Mouse (Mus musculus) kidney, postnatal 10 days (tissue): Measurements from ENCODE around the gene Knop1.

Experiments
- DNase-seq: peaks from one replicate; pipeline ENCODE4 v3.0.0; 2021; ENCODE audit warnings: mixed read lengths

The Knop1 gene

DNA sequence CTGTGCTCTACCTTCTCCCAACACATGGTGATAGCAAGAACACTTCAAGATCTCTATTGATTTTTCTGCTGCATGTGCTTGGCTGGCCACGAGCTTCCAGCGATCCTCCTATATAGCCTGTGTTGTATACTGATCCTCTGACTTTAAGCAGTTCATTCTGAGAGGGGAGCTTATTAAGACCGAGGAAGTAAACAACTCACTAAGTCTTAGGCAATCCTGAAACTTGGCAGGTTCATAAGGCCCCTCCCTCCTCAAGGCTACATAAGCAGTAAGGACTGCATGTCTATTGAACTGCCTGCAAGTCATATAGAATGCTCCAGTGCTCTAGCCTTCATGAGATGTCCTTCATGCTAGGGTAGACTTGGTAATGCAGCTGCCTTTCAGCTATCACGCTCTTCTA is 9.7 kb downstream of the Knop1 start:
- no peak for DNase-seq

DNA sequence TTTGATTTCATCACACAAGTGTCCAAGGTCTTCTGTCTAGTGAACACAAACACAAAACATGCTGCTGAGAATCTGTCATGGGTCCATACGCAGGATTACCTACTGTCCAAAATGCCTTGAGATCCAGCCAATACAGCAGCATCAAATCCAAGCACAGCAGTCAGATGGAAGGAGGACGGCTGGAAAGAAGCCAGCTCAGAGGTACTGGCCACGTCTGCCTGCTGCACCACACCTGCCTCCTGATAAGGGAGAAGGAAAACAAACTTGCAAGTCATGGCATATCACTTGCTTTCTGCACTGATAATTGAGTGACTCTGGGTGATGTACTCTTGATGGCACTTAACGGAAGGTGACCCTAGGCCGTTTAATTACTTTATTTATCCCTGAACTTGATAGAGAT is 10.9 kb downstream of the Knop1 start:
- no peak for DNase-seq

DNA sequence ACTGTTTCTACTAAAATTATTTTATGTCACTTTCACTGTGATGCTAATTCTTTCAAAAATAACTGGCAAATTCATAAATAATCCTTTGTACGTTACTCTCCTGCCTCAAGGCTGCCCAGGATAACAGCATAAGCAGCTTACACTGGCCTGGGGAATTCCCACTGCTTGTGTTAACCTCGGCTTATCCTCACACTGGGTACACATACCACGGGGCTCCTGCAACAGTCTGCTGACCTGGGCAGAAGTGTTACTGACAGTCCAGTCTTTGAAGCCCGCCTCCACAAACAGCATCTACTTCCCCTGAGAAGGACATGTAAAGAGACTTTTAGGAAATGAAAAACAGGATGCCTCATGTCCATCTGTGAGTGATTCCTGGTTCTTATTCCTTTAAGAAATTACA is 13.1 kb downstream of the Knop1 start:
- DNase-seq, result no peak

DNA sequence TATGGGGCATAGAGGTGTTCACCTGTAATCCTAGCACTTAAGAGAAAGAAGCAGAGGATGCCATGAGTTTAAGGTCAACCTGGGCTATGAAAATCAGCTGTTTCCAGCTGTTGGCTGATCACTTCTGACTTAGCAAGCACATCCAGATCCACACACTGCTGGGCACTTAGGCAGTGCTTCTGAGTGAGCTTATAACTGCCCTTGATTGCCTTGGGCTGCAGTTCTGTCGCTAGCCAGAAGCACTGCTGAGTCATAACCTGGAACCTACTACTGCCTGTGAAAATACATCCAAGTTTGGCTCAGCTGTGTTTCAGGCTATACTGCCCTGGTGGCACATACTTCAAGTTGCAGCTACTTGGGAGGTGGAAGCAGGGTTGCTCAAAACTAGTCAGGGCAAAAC is 14.3 kb downstream of the Knop1 start:
- no peak for DNase-seq

DNA sequence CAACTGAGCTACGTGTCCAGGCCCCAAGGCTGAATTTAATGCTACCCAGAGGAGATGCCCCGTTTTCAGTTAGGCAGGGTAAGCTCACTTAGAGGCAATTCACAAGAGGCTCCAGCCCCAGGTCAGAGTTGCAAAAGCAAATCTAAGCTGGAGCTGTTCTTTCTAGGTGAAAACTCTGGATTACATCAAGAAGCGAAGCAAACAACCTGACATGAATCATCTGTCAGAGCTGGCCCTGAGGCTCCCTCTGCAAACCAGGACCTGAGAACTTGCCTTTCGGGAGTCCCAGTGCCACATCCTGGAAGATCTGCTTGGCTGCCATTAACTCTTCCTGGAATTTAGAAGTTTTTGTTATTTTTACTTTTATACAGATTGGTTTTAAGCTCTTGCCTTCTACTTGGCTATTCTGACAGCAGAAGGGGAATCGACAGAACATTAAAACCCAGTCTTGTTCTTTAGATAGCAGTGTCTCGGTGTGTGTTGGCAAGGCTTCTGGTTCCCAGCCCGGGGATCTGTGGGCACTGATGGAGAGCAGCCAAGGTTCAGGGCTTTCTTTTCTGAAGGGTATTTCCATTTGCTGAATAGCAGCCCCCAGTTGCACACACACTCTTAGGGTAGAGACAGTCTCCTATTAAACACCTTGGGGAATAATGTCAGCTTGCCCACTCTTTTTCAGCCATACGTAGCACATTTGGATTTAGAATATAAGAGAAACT is 14.9 kb downstream of the Knop1 start:
- DNase-seq, result no peak

DNA sequence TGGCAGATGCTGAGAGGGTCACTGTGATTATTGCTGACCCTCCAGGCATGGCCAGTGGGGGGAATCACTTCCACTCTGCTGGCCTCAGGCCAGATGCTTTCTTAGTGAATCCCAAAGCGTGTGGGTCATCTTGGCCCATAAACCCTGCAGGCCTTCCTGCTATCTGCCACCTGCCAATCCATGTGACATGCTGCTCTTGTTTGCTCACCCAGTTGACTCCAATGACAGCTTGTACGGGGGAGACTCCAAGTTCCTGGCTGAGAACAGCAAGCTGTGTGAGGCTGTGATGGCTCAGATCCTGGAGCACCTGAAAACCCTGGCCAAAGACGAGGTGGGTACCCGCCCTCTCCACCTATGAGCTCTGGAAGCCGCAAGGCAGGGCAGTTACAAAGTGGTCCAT is 18.2 kb downstream of the Knop1 start:
- no peak for DNase-seq

DNA sequence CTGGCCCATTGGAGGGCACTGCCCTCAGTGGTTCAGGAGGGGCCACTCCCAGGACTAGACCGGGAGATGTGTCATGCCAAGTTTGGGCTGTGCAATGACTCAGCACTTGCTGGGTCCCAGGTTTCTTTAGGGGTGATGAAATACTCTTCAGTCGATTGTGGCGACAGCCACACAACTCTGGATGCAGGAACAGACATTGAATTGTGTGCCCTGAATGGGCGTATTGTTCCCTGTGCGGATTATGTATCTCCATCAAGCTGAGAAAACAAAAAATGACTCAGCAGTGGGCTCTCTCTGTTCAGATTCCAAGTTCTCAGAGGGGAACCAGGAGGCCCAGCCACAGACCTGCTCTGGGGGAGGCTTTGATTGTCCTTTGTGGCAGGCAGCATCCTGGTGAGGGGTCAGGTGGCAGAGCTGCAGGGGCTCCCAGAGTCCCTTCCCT is 28.1 kb downstream of the Knop1 start:
- DNase-seq, result no peak

DNA sequence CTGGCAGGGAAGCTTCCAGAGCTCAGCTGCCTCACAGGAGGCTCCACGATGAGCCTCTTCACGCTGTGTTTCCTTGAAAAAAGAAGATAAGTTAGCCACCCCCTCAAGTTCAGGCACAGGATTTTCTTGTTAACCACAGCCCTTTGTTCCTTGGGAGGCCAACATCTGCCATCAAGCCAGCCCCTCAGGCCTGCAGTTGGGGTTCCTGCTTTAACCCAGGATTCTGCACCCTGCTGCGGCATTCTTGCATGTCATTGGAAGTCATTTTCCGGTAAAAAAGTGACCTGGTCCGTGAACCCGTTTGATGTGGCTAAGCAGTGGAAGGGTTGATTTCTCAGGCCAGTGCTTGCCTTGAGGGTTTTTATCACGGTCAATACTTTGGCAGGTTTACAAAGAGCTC is 31.6 kb downstream of the Knop1 start:
- no peak for DNase-seq

DNA sequence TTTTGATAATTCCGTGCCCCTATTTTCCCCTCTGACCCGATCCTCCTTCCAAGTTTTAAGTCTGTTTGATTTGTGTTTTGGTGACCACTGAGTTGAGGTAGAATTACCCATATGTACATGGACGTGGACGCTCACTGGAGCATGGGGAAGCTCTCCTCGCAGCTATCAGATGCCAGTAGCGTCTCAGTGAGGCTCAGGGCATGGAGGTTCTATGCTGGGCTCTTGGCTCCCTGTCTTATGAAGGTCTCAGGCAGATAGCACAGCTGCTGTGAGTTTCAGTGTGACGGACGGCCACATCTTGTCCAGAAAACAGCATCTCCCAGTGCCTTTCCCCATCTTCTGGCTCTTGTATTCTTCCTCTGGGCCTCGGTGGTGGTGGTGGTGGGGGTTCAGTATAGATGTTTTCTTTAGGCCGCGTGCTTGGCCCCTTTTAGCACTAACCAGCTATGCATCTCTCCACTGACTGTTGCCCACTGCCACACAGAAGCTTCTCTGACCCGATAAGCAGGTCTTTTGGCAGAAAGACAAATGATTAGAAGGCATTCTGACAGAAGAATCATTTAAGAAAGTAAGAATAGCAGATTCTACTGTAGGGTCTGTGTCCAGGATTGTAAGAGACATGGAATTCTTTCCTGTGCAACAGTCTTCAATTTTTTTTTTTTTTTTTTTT is 34.0 kb downstream of the Knop1 start:
- no peak for DNase-seq

DNA sequence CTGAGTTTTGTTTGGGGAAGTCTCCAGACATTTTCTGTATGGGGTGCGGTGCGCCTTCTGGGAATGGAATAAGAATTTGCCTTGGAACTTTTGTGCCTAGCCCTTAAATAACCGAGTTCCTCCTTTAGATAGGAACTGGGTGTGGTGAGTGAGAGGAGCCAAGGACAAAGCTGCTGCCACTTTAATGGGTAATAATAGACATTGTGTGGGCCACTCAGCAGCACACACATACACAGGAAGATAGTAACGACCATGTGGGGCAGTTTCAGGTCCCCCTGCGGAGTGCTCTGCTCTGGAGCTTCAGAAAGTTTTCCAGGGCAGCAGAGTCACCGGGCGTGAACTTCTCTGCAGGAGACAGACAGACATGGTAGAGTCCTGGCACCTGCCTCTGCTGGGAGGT is 34.7 kb downstream of the Knop1 start:
- DNase-seq, result no peak

DNA sequence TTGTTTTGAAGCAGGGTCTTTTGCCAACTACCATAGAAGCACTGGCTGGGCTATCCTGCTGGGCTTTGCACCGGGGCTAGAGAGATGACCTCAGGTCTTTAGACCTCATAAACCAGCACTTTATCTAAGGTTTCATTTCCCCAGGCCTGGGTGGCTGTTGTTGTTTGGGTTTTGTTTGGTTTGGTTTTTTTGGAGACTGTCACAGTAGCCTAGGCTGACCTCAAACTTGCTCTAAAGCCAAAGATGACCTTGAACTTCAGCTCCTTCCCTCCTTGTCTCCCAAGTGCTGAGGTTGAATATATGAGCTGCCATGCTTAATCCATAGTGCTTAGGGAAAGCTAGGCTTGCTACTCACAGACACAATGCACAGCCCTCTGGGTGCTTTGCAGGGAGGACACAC is 36.4 kb downstream of the Knop1 start:
- DNase-seq, result no peak

DNA sequence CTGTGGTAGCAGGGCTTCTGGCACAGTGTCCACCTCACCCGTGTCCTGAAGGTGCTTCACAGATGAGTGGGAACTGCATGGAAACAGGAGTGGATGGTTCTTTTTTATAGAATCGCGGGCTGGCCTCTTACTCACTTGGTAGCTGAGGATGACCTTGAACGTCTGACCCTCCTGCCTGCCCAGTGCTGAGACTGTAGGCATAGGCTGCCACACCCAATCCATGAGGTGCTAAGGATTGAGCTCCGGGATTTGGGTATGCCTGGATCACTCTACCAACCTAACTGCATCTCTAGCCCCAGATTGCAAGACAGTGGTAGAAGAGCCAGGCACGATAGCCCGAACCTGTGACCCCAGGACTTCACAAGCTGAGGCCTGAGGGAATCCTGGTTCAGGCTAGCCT is 38.3 kb downstream of the Knop1 start:
- DNase-seq, result no peak

DNA sequence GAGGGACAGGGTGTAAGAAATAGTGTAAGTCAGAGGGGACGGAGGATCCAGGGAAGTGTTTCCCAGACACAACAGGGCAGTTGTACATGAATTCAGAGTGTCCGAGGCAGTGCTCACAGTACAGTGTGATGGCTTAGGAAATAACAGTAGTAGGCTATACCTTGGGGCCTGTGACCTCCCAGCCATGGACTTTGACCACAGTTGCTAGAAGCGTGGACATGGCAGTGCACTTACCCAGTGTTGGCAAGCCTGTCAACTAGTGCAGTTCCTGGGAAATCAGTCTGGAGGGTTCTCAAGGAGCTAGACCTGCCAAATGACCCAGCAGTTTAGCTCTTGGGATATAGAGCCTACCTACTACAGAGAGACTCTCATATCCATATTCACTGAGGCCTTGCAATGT is 39.8 kb downstream of the Knop1 start:
- DNase-seq, result no peak

DNA sequence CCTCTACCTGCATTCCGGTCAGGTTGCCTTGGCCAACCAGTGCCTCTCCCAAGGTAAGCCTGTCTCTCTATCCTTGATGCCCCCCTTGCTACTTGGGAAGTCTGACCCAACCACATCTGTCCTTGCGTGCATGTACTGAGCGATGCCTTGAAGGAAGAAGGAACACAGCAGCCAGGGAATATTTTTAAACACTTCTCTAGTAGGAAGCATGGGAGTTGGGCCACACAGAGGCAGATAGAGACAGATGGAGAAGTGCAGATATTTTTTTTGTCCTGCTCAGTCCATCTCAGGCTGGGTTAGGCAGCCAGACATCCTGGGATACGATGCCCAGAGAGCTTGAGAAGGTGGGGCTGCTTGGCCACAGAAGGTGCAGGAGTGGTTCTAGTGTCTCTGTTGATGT is 42.5 kb downstream of the Knop1 start:
- DNase-seq, result no peak

DNA sequence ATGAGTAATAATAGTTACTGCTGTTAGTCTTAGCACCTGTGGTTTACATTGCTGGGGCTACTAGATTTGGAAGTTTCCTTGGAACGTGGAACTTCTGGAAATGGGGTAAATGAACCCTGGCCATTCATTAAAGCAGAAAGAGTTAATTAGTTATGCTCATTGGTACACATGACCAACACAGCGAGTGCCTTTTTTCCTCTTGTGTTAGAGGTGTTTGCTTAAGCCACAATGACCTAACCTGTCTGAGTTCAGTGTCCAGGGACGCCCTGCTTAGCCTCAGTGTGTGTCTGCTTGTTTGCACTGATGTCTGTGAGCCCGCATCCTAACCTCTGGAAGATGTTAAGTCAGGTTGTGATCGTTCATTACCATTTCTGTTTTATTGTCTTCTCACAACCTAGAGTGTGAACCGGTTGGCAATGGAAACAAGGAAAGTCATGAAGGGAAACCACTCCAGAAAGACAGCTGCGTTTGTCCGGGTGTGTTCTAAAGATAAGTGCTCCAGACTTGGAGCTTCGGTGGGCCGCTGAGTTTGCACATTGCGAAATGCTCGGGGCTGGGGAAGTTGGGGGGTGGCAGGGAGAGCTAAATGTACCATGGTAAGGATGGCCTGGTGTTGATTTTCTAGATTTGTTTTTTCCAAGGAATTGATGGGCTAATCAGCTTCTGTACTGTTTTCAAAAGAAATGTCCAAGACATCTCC is 44.5 kb downstream of the Knop1 start:
- no peak for DNase-seq

DNA sequence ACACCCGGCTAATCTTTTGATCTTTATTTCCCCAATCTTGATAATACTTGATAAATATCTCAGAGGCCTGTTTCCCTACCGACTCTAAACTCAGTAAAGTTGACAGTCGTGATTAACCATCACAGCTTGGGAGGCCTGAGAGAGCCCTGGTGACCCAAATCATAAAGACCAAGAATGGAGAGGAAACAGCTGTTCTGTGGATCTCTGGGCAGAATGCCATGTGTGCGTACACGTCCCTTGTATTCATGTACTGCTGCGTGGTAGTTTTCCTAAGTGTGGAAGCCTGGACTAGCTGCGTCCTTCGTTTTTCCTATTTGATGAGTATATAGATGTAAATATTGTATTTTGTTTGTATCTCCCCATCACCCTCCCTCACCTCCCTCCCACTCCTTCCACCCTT is 48.2 kb downstream of the Knop1 start:
- peak; percentile 84 for DNase-seq

DNA sequence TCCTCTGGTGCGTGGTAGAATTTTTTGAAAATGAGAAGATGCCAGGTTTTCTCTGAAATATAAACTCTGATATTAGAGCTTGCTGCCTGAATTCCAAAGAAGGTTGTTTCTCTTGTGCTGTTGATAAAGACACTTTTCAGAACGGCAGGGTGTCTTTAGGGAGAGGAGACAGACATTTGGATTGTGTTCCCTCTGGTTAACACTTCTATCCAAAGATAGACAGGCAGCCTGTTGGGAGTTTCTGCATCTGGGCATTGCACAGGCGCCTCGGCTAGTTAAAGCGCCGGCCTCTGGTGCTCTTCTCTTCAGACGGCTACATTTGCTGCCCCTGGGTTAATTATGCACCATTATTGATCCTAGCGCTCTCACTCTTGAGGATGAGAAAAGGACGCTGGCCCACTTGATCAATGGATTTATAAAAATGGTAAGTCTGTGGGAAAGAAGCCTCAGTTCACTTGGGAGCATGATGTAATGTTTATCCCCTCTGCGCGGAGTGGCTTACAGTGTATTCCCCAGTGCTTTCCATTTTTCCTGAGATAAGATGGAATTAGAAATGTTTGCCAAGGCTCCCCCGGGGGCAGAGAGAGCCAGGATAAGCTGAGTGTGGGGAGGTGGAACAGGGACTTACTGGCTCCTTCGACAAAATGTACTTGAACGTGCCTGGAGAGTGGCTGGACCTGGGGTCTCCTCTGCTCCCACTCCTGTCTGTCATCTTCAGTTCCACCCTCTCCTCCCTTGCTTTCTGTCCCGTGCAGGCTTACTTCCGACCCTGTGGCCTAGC is 49.2 kb downstream of the Knop1 start:
- DNase-seq, result no peak

DNA sequence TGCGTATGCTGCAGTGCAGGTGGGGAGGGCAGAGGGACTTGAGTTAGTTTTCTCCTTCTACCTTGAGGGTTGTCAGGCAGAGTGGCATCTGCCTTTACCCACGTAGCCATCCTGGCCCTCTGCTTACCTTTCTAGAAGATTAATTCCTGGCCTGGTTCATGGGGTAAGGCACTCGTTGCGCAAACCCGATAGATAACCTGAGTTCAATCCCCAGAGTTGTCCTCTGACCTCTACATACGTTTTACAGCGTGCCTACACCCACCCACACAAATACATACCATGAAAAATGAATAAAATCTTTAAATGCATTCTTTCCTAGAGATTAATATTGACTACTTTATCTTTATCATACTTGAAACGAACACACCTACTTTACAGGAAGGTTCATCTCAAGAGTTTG is 52.6 kb downstream of the Knop1 start:
- DNase-seq, result no peak

DNA sequence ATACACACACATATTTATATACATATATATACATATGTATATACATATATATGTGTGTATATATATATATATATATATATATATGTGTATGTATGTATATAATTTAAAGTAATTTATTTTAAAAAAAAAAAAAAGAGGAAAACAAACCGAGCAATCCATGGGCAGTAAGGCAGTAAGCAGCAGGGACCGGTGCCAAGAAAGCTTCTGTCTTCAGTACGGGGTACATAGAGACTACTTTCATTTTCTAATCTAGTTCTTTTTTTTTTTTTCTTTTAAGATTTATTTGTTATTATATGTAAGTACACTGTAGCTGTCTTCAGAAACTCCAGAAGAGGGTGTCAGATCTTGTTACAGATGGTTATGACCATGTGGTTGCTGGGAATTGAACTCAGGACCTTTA is 54.3 kb downstream of the Knop1 start:
- peak; percentile 58 for DNase-seq

DNA sequence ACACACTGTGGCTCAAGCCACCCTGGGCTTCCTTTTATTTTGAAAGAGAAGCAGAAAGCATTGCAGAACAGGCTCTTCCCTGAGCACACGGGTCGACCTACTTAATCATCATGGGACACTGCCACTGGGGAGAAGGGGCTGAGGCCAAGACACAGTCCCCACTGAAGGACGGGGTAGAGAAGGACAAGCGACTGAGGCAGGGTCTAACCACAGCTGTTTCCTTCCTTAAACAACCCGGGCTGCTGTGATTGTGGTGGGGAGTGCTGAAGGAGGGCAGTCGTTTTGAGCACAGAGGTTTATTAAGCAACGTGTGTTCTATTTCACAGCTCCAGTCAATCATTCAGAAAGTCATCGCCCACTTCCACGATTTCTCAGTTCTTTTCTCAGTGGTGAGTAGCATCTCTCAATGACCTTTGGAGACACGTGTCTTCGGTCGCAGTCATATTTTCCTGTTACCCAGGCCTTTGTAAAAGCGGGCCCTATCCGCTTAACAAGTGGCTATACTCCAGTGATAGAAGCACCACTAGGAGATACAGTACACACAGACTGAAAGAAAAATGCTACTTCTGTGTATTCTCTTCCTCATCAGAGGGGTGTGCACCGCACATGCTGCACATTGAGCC is 55.8 kb downstream of the Knop1 start:
- no peak for DNase-seq

DNA sequence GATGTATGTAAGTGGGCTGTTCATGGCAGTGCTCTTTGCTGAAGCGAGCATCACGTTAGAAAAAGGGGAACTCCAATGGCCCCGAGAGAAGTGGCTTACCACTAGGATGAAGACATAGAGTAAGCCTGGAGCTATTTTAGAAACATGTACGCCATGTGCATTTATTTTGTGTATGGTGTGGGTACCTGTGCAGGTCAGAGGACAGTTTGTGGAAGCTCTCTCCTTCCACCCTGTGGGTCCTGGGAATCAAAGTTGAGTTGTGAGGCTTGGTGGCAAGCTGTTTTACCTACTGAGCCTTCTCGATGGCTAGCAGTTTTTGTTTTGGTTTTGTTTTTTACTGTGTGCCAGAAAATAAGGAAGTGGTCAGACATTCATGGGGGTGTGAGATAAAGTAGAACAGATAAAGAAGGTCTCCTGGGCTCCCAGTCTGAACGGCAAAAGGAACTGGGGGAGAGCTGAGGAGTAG is 57.9 kb downstream of the Knop1 start:
- DNase-seq, result no peak

DNA sequence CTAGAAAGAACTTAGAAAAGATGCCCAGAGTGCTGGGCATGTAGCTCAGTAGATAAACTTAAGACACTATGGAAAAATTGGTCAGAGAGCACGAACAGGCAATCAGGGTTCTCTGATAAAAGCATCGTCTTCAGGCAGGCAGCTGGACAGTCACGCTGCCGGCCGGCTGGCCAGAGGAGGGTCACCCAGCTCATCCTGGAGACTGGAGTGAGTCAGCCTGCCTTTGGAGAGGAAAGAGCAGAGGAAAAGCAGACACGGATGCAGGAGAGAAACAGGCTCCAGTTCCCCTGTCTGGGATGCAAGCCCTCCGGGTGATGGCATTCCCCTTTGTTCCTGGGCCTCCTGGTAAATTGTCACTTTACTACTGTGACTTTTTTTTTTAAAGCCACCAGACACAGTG is 58.5 kb downstream of the Knop1 start:
- DNase-seq, result no peak

DNA sequence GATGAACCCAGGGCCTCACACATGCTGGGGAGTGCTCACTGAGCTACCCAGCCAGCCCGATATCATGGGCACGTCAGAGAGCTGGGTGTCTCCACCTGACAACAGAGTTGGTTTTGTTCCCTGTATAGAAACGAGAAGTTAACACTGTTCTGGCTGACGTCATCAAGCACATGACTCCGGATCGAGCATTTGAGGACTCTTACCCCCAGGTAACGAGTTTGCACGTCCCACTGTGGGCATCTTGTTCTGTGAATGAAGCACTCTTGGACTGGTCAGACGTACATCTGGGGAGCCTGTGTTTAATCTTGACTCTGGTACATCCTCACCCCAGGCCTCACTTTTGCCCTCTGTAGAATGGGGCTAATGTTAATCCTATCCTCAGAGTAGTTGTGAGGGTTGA is 59.2 kb downstream of the Knop1 start:
- DNase-seq, result no peak
